Mouse (Mus musculus) natural killer cell, adult 2 months (primary cell): ENCODE measurements at regions not wholly inside any gene's neighbourhood (a gene's known extent, or its start where the extent isn't known, plus 50 kb on each side); places are given as distances from the start of the nearest gene placed in this dataset.

Experiments
- DNase-seq, 2 experiments: peaks; one replicate each; pipeline ENCODE4 v3.0.0; 2022; ENCODE audit warnings: low spot score in 2 of 2

DNA sequence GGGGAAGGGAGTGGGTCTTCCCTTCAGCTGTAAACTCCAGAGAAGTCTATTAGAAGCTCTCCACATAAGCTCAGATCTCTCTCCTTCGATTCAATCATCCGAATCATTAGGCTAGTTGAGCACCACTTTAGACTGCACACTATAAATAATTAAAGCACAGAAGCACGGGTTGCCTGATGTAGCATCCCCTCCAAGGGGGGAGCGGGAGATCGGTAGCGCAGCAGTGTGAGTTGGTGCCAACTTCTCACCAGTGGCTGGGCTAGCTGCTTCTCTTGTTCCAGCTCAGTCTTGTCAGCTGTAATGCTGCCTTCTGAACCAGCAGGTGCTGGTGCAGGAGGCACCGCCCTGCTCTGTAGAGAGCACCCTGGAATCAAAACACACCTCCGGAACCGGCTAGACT is 78.6 kb downstream of the A830031A19Rik start:
- no peak for DNase-seq

DNA sequence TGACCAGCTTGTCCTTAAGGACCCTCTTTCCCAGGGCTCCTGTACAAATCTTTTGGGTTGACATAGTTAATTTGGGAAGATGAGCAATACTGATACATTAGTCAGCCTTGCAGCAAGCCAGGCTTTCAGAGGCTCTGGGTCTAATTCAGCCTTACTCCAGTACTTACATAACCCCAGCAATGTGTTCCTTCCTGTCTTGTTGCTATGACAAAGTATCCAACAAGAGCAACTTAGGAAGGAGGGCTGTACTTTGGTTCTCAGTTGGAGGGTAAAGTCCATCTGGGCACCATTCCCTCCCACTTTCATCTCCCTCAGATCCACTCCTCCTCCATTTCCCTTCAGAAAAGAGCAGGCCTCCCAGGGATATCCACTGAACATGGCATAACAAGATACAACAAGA is 80.7 kb downstream of the A830031A19Rik start:
- DNase-seq = no peak

DNA sequence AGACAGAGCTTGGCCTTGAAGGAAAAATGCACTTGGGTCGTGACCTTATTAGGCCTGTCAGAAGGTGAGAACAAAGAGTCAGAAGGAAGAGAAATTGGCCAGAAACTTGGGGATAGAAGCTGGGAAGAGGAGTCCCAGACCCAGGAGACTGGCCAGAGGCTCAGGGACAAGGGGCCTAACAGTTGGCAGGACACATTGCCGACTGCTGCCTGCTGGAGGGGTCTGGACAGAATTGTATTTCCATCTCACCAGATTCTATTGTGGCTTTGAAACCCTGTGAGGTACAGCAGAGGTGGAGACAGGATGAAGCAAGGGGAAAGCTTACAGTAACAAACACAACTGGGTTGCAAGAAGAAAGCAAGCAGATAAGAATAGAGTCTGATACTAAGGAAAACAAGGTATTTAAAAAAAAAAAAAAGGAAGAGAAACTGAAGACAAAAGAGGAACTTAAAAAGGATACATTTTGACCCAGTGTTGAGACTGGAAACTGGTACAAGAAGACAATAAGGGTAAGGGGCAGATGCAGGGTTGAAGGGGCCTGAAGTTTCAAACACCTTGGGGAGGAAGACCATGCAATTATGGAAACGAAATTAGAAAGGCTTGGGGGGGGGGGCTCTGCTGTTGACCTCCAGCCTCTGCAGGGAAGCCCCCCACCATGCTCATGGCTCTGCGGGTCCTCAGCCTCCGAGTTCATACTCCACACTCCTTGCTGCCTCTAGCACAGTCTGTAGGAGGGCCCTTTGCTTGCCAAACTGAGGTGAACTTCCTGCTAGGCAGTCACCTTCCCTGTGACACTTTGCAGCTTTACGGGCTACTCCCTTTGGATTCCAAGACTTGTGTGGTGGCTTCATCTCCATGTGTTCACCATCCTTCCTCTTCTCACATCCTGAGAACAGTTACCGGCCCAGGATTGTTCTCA is 87.1 kb downstream of the A830031A19Rik start:
- peak in 1 of 2 experiments; percentile 28 for DNase-seq

DNA sequence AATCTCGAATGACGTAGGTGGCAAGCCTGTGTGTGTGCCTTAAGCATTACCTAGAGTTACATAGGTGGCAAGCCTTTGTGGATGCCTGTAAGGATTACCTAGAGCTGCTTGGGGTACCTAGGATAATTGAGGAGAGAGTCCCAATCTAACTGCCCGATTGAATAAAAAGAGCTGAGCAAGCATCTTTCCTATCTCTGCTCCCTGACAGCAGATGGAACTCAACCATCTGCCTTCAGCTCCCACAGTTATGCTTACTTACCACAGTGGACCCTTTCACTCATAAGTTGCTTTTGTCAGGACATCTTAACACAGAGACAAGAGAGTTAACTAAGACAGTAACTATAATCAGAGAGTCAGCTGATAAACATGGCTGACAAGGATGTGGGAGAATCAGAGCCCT is 89.6 kb downstream of the A830031A19Rik start:
- DNase-seq = no peak

DNA sequence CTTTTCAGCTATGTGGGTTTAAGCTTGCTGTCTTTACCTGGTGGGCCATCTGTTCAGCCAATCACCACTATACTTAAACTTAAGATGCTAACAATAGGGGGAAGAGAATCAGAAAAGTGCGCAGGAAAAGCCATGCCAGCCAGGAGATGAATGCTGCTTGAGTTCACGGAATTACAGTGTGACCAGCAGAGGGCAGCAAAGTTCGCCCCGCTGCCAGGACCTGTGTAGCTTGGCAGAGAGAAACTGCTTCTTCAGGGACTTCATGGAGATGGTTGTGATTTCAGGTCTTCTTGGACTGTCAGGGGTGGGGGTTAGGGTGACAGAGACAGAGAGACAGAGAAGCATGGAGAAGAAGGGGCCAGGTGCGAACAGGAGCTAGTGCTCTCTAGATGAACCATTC is 84.3 kb upstream of the Papolg start:
- DNase-seq = peak; percentile 19 to 62

DNA sequence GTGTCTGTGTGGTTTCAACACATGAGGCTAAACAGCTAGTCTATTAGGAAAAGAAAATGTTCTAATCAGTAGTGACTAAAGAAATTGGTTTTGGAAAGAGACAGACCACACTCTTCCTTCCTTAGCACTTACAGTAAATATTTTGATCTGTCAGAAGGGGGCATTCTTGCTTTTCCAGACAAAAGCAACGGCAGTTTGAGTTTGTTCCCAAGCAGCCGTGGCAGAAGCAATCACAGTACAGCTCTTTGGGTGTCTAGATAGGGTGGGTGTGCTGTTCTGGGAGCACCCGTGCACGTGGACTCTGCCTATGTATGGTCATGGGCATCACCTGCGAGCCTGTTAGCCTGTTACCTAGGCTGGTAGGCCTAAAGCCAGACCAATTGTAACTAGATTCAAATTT is 83.2 kb upstream of the Papolg start:
- no peak for DNase-seq

DNA sequence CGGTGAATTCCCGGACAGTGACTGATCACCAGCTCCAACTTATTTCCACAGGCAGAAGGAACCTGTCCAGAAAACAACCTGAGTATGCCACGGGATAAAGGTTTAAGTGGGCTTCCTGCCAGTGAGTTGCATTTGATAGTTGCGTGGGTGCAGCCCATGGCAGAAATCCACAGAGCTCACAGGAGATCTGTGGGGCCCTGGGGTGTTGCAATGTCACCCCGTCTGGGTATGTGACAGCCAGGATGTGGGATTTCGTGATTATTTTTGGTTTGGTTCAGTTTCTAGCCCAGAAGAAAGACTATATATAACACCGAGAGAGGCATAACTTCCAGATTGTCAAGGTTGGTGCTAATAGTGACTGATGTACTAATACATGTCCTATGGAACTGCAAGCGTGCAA is 82.0 kb upstream of the Papolg start:
- DNase-seq = no peak

DNA sequence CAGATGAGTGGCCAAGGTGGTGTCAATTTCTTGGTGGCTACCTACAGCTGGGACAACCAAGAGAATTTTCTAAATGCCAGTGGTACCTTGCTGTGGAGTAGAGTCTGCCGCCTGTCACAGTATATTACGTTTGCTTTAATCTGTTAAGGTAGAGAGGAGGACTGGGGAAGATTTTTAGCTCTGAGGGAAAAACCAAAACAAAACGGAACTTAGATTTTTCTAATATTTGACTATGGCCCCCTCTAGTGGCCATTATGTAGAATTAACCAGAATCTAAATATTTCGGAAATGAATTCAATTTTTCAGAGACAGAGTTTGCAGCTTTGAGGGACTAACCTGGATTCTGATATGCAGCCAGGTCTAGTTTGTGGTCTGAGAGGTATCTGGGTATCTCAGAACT is 59.3 kb upstream of the Papolg start:
- no peak for DNase-seq

DNA sequence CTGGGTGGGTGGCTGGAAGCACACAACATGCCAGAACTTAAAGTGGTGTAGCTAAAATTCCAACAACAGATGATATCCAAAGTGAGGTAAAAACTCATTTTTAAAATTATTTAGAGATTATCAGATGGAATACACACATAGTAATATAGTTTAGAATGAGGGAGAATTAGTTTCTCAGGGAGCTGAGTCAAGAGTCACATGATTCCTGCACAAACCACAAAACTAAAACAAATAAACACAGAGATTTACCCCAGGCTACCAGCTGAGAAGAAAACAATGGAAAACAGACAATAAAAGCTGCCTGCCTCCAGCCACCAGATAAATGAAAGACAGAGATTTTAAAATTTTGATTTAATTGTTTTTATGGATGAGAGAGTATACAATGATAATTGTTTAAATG is 50.9 kb upstream of the Papolg start:
- no peak for DNase-seq
